Mouse (Mus musculus): ENCODE measurements at regions not wholly inside any gene's neighbourhood (a gene's known extent, or its start where the extent isn't known, plus 50 kb on each side); places are given as distances from the start of the nearest gene placed in this dataset.

DNA sequence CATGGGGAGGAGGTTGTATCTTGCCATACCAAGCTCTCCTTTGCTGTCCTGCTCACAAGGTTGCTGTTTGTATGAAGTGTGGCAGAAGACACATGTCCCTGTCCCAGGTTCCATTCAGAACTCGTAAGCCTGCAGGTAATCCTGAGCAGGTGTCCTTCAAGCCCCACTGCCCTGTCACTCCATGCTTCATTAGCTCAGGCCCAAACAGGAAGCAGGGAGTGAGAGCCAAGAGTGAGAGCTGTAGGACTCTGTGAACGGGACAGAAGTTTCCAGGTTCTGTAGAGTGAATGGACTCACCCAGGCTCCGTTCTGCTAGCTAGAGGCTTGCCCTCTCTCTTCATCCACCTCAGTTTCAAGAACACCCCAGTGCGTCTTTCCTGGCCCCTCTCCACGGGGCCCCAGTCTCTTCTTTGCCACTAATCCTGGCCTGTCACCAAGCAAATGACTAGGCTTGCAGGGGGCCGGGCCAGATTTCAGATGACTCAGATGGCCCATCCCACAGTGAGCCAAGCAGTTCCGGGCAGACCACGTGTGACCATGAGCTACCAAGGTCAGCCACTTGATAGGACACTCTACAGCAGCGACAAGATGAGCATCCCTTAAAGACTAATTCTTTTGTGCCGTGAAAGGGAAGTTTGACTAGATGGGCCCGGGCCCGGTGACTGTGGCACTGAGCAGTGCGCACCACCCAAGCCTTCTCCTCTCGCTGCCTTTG lies 54.4 kb upstream of the Ubr2 start:
- no peak for DNase-seq (ENCODE audit: low spot score in 2 of 2)

DNA sequence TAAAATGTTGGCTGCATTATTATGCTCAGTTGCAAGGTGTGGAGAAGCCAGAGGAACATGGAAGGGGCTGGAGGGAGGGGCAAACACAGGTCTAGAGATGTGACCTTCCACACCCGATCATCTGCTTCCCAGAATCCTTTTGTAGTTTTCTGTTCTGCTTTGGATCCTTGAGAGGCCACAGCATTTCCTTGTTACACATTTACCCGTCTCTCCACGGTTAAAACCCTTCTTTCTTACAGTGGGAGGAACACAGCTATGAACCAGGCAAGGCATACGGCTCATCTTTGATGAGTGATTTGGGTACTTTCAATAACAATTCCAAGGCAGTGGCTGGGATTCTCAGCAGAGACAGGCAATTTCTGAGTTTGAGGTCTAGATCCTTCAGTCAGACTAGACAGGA lies 53.6 kb upstream of the Ubr2 start:
- no peak for DNase-seq (ENCODE audit: low spot score in 2 of 2)

DNA sequence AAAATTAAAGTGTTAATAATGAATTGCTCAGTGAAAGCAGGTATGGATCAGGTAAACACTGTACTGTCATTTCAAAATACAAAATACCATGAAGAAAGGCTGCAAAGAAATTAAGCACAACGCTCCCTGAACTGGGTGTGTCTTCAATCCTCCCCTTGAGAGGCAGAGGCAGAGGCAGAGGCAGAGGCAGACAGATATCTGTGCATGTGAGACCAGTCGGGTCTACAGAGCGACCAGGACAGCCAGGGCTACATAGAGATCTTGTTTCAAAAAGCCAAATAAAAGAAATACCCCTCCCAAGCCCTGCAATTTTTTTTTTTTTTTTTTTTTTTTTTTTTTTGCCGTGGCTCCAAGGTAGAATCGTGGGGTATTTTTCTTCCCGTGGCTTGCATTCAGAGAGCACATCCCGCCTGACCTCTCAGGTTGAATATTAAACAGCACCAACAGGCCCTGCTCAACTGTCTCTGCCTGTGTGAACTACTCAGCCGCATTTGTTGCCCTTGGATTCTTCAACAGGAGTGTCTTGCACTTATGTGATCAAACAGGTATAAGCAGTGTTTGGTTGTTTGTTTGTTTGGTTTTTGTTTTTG lies 50.8 kb upstream of the Ubr2 start:
- no peak for DNase-seq (ENCODE audit: low spot score in 2 of 2)
